Mouse (Mus musculus) forebrain, embryonic 14.5 days (tissue): ENCODE data around the gene Cacnb4. TPM values are rescaled to one million over a fixed set of nuclear protein-coding genes. Genes with fewer than 3 reads are reported as not detected.

ENCODE experiments used
- ATAC-seq: fragments of 200-750 bp; cut with Nextera tagmentation; 2 replicates; pipeline ENCODE4 v1.8.0; 2017; ENCODE audit warnings: mild to moderate bottlenecking, moderate library complexity
- DNase-seq: peaks from one replicate; pipeline ENCODE4 v3.0.0-alpha.2; 2015; ENCODE audit warnings: low spot score
- H3K27ac ChIP-seq: fragments of 300-500 bp; sonication (generic); 2 replicates; pipeline ENCODE4 v1.5.1; 2014; ENCODE audit warnings: low read depth, mild to moderate bottlenecking, control low read depth, low read length, moderate library complexity
- H3K27me3 ChIP-seq: fragments of 300-500 bp; sonication (generic); replicated peaks from 2 replicates; pipeline ENCODE4 v1.6.1; 2014; ENCODE audit warnings: low read length, control low read depth, mixed read lengths; ENCODE audit not compliant: control insufficient read depth, insufficient read depth
- H3K36me3 ChIP-seq: fragments of 300-500 bp; sonication (generic); 2 replicates; pipeline ENCODE4 v1.6.1; 2014; ENCODE audit warnings: low read length, control low read depth; ENCODE audit not compliant: control insufficient read depth, insufficient read depth
- H3K4me1 ChIP-seq: fragments of 300-500 bp; sonication (generic); 2 replicates; pipeline ENCODE4 v1.6.1; 2014; ENCODE audit warnings: antibody characterized with exemption, low read length, control low read depth; ENCODE audit not compliant: control insufficient read depth, insufficient read depth
- H3K4me2 ChIP-seq: fragments of 300-500 bp; sonication (generic); 2 replicates; pipeline ENCODE4 v1.6.1; 2014; ENCODE audit warnings: mild to moderate bottlenecking, control low read depth, low read length
- H3K4me3 ChIP-seq: fragments of 300-500 bp; sonication (generic); 2 replicates; pipeline ENCODE4 v1.5.1; 2014; ENCODE audit warnings: low read depth, low read length, control low read depth
- H3K9ac ChIP-seq: fragments of 300-500 bp; sonication (generic); 2 replicates; pipeline ENCODE4 v1.6.1; 2014; ENCODE audit warnings: mild to moderate bottlenecking, low read length, control low read depth, moderate library complexity
- H3K9me3 ChIP-seq: fragments of 300-500 bp; sonication (generic); replicated peaks from 2 replicates; pipeline ENCODE4 v1.6.1; 2016; ENCODE audit warnings: low read length, control low read depth, mixed read lengths; ENCODE audit not compliant: control insufficient read depth
- WGBS: fragments of 180-500 bp; shearing (Covaris S2); extraction: QIAGEN DNeasy Blood & Tissue Kit; methylation state at CpG from one replicate; pipeline ENCODE4 v1.1.7; 2014; 5-methylcytosine and 5-hydroxymethylcytosine counted together
- polyA plus RNA-seq: library from polyadenylated mRNA; unstranded; fragments of >200 nt; fragmentation: Nextera tagmentation; extraction: Ambion mirVana; gene quantifications from 2 replicates; pipeline ENCODE4 v1.2.1, GENCODE M21; 2014

Cacnb4 gene
- polyA plus RNA-seq, 1 experiment from 2014 or later, result 10.6 TPM

DNA sequence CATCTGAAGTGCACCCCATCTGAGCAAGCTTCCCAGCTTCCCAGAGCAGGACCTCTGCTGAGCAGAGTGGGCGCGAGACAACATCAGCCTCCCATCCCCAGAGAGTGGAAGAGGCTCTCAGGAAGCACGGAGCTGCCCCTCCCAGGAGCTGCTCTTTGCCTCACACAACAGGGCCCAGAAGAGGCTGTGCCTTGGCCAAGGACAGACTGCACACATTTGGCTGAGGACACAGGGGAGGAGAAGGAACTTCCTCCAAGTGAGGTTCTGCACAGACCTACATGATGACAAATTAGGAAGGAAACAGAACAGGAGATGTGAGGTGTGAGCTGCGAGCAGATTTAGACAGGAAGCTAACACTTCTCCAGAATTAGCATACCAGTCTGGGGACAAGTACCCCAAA lies 38.4 kb downstream of the Cacnb4 start:
- H3K36me3 ChIP-seq, result no peaks in the 10 kb centered on the region
- H3K4me3 ChIP-seq, result no peak overlapping the region
- no peak overlapping the region for H3K9ac ChIP-seq
- H3K27ac ChIP-seq, result no peak overlapping the region
- ATAC-seq (no peak), DNase-seq (no peak)
- H3K27me3 ChIP-seq, result no peaks in the 10 kb centered on the region
- peaks cover 4% of the 10 kb centered on the region for H3K4me1 ChIP-seq
- no peak overlapping the region for H3K4me2 ChIP-seq
- 56% methylated on average over 4 of the region's 4 CpGs for WGBS
- H3K9me3 ChIP-seq, result no peaks in the 10 kb centered on the region

DNA sequence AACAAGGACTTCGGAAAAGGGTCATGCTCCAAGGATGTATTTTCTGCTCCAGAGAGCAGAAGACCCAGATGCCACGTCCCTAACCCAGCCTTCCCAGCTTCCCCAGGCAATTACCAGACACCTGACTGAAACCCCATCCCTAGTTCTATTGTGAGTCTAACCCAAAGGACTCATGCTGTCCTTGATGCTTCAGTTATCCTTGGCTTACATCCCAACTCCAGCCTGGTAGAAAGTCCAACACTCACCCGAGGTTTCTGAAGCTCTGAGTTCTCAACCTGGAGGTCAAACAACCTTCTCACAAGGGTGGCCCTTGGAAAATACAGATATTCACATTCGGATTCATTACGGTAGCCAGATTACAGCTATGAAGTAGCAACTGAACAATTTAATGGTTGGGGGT lies 40.6 kb downstream of the Cacnb4 start:
- H3K4me2 ChIP-seq, result no peak overlapping the region
- WGBS, result 50% methylated on average over 5 of the region's 5 CpGs
- H3K9me3 ChIP-seq, result no peaks in the 10 kb centered on the region
- H3K27ac ChIP-seq, result no peak overlapping the region
- H3K4me3 ChIP-seq, result no peak overlapping the region
- no peak for DNase-seq
- H3K36me3 ChIP-seq, result no peaks in the 10 kb centered on the region
- ATAC-seq, result no peak
- peaks cover 4% of the 10 kb centered on the region for H3K4me1 ChIP-seq
- H3K9ac ChIP-seq, result no peak overlapping the region
- H3K27me3 ChIP-seq, result no peaks in the 10 kb centered on the region

DNA sequence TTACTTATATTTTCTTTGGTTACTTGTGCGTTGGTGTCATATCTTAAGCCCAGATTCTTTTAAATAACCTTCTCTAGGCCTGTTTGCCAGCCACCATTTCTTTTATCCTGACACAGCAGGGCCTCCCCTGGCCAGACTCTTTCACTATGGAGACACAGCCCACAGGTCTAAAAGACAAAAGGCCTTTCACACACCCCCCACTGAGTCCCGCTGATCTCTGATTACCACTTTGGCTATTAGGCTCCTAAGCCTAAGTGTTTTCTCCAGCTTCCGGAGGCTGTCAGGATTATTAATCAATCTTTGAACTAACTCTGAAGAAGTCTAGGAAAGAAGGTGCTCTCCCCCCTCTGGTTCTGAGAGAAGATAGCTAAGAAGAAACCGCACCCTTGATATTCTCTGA lies 41.3 kb downstream of the Cacnb4 start:
- DNase-seq (no peak), ATAC-seq (no peak)
- H3K4me1 ChIP-seq, result peaks cover 4% of the 10 kb centered on the region
- H3K9ac ChIP-seq, result no peak overlapping the region
- H3K27me3 ChIP-seq, result no peaks in the 10 kb centered on the region
- no peak overlapping the region for H3K4me3 ChIP-seq
- H3K9me3 ChIP-seq, result no peaks in the 10 kb centered on the region
- H3K36me3 ChIP-seq, result no peaks in the 10 kb centered on the region
- H3K4me2 ChIP-seq, result no peak overlapping the region
- no peak overlapping the region for H3K27ac ChIP-seq
- 2% methylated on average over 4 of the region's 4 CpGs for WGBS

DNA sequence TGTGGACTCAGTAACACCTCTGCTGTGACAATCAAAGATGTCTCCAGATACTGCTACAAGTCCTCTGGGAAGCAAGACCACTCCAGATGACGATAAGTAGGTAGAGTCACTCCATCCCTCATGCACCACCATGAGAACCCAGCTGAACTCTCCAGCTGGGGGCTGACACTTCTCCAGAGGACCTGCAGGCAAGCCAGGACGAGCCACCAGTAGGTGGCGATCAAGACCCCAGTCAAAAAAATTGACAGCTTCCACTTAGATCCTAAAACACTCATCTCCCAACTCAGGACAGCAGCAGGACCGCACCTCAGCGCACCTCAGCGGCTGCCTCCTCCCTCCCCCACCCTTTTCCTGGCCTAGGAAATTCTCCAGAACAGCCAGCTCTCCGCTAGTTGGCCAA lies 43.8 kb downstream of the Cacnb4 start:
- no peak overlapping the region for H3K9ac ChIP-seq
- ATAC-seq (peak; percentile 54), DNase-seq (peak; percentile 76)
- no peak overlapping the region for H3K27ac ChIP-seq
- no peak overlapping the region for H3K4me2 ChIP-seq
- H3K36me3 ChIP-seq, result no peaks in the 10 kb centered on the region
- H3K4me3 ChIP-seq, result no peak overlapping the region
- H3K9me3 ChIP-seq, result no peaks in the 10 kb centered on the region
- WGBS, result 7% methylated on average over 7 of the region's 7 CpGs
- H3K27me3 ChIP-seq, result no peaks in the 10 kb centered on the region
- H3K4me1 ChIP-seq, result peaks cover 4% of the 10 kb centered on the region

DNA sequence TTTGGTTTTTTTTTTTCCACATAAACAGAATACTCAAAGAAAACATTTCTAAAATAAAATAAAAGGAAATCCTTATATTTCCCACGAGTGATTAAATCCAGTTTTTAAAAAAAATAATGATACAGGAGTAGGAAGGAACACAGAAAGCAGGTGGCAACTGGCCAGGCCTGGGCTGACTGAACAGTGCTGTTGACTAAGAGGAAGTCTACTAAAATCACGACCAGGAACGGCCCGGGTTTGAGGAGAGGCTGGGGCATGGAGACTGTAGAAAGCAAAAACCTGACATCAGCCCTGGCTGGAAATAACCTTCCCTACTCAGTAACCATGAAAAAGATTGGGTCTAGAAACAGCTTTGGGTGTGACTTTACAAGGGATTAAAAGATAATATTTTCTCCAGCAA lies 48.4 kb downstream of the Cacnb4 start:
- DNase-seq (no peak), ATAC-seq (no peak)
- Histone ChIP-seq H3K27me3 (no peaks in the 10 kb centered on the region), H3K4me2 (no peak overlapping the region), H3K27ac (no peak overlapping the region), H3K4me3 (no peak overlapping the region), H3K9ac (no peak overlapping the region), H3K4me1 (peaks cover 9% of the 10 kb centered on the region), H3K9me3 (no peaks in the 10 kb centered on the region), H3K36me3 (no peaks in the 10 kb centered on the region)
- 91% methylated on average over 4 of the region's 4 CpGs for WGBS

DNA sequence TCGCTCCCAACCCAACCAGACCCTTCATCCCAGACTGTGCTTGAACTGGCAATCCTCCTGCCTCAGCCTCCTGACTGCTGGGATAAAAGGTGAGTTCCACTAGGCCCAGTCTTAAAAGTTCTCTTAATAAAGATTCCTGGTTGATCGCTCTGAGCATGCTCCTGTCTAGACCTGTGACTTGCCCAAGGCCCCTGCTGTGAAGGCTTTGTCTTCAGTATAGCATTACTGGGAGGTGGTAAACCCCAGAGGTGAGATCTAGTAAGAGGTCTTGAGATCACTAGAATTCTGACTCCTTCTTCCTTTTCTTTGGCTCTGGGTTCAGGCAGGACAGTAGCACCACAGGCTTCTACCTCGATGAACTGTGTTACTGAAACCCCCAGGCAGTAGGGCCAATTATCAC lies 50.4 kb downstream of the Cacnb4 start:
- H3K9ac ChIP-seq, result no peak overlapping the region
- 88% methylated on average over 3 of the region's 3 CpGs for WGBS
- peaks cover 9% of the 10 kb centered on the region for H3K4me1 ChIP-seq
- H3K9me3 ChIP-seq, result no peaks in the 10 kb centered on the region
- no peak for DNase-seq
- no peak overlapping the region for H3K27ac ChIP-seq
- H3K4me3 ChIP-seq, result no peak overlapping the region
- H3K27me3 ChIP-seq, result no peaks in the 10 kb centered on the region
- ATAC-seq, result no peak
- no peaks in the 10 kb centered on the region for H3K36me3 ChIP-seq
- no peak overlapping the region for H3K4me2 ChIP-seq

DNA sequence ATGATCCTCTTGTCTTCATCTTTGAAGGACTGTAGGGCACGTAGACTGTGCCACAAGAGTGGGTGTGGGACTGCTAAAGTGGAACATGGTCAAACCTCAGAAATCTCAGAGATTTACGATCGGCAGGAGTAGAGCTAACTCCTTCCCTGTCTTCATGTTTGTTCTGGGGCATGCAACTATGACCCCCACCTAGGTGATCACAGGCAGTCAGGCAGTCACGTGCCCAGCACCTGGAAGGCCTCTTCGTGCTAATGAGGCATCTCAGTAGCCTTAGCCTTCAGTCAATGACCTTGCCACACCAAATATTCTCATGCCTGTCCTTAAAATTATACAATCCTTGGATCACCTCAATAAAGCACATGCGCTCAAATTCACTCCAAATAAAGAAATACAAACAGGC lies 50.9 kb downstream of the Cacnb4 start:
- Histone ChIP-seq H3K36me3 (no peaks in the 10 kb centered on the region), H3K9ac (no peak overlapping the region), H3K27me3 (no peaks in the 10 kb centered on the region), H3K4me1 (peaks cover 9% of the 10 kb centered on the region), H3K4me2 (no peak overlapping the region), H3K9me3 (no peaks in the 10 kb centered on the region), H3K4me3 (no peak overlapping the region), H3K27ac (no peak overlapping the region)
- WGBS, result 92% methylated on average over 6 of the region's 6 CpGs
- ATAC-seq, result no peak
- DNase-seq, result no peak

DNA sequence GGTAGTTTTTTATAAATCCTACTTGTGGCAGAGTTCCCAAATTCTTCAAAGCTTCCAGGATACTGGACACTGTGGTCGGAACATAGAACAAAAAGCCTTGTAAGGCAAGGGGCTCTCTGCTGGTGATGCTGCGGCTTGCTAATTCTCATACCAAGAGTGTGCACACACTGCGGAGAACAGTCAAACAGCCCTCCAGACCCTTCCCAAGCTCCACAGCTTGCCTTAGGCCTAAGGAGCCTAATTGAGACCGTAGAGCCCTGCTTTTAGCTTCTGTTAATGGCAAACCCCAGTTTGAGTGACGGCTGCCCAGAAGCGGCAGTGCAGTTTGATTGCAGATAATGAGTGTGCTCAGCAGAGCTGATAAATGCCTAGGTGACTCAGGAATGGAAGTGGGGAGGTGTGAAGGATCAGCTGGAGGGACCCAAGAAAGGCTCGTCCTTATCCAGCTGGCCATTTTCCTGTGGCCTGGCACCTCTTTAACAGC lies 52.7 kb downstream of the Cacnb4 start:
- H3K4me1 ChIP-seq, result peaks cover 9% of the 10 kb centered on the region
- WGBS, result 18% methylated on average over 7 of the region's 7 CpGs
- H3K27ac ChIP-seq, result peak overlapping the region; percentile 48; the same call in 1 of the 2 replicates
- no peaks in the 10 kb centered on the region for H3K27me3 ChIP-seq
- no peak overlapping the region for H3K9ac ChIP-seq
- no peaks in the 10 kb centered on the region for H3K36me3 ChIP-seq
- ATAC-seq (peak; percentile 68), DNase-seq (peak; percentile 59)
- no peak overlapping the region for H3K4me3 ChIP-seq
- H3K4me2 ChIP-seq, result no peak overlapping the region
- no peaks in the 10 kb centered on the region for H3K9me3 ChIP-seq

DNA sequence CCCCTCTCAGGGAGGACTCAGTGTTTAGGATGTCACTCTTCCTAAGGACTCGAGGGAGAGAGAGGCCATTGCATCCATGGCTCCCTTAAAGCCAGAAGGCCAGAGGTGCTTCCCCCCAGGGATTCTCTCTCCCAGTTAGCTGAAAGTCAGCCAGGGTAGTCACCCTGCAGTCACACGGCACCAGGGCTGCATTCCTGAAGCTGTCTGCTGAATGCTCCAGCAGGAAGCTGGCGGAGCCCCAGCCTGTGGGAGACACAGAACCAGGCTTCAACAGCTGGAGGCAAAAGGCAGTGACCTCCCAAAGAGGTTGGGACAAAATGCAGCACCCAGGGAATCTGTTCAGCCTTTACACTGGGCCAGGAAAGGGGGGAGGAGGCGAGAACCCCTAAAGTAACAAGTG lies 53.2 kb downstream of the Cacnb4 start:
- no peak; the same call in 1 of the 2 replicates for ATAC-seq

More for the DNA sequence above, 53.2 kb downstream of the Cacnb4 start:
- no peak for DNase-seq
- H3K9ac ChIP-seq, result no peak overlapping the region
- no peak overlapping the region for H3K4me2 ChIP-seq
- 47% methylated on average over 4 of the region's 4 CpGs for WGBS
- H3K4me1 ChIP-seq, result peaks cover 9% of the 10 kb centered on the region
- no peaks in the 10 kb centered on the region for H3K36me3 ChIP-seq
- no peaks in the 10 kb centered on the region for H3K27me3 ChIP-seq
- H3K9me3 ChIP-seq, result no peaks in the 10 kb centered on the region
- peak overlapping the region; percentile 48; the same call in 1 of the 2 replicates for H3K27ac ChIP-seq
- H3K4me3 ChIP-seq, result no peak overlapping the region
